Mouse (Mus musculus) gonadal fat pad, adult 2 months (tissue): ENCODE results near the gene Lipk. TPM values are rescaled to one million over a fixed set of nuclear protein-coding genes. Genes with fewer than 3 reads are reported as not detected.

Source experiments
- polyA plus RNA-seq: library from polyadenylated mRNA; depleted of rRNA; stranded (reverse); fragments of >200 nt; gene quantifications from 2 replicates; pipeline ENCODE4 v1.2.3, GENCODE M21; 2012; rRNA removed

Lipk gene
- polyA plus RNA-seq, 1 experiment, result 1.00 TPM

Other genes starting within 250 kb of the Lipk start
- 4.7 and 5.7 TPM in 2 replicates for gene Lipo3, start 246.3 kb upstream of the Lipk start, polyA plus RNA-seq
- gene Lipo1, start 220.8 kb upstream of the Lipk start, polyA plus RNA-seq, result not detected in 2 replicates
- gene Lipf, start 47.1 kb upstream of the Lipk start, polyA plus RNA-seq, result 1.5 and 2.1 TPM in 2 replicates
- gene Lipn, start 59.1 kb downstream of the Lipk start, polyA plus RNA-seq, result not detected in 2 replicates
- not detected in 2 replicates for gene Lipm, start 92.6 kb downstream of the Lipk start, polyA plus RNA-seq
- gene Ankrd22, start 157.8 kb downstream of the Lipk start, polyA plus RNA-seq, result 2.5 and 2.8 TPM in 2 replicates
- 4.2 and 5.0 TPM in 2 replicates for gene Stambpl1, start 183.9 kb downstream of the Lipk start, polyA plus RNA-seq
- 1,153 and 1,418 TPM in 2 replicates for gene Acta2, start 247.3 kb downstream of the Lipk start, polyA plus RNA-seq